Mouse (Mus musculus) adipocyte (in vitro differentiated cells): ENCODE data around the gene Gga2.

ENCODE experiments used
- DNase-seq: peaks from one replicate; pipeline ENCODE4 v3.0.0-alpha.2; 2016; ENCODE audit warnings: low spot score

Gga2 gene

DNA sequence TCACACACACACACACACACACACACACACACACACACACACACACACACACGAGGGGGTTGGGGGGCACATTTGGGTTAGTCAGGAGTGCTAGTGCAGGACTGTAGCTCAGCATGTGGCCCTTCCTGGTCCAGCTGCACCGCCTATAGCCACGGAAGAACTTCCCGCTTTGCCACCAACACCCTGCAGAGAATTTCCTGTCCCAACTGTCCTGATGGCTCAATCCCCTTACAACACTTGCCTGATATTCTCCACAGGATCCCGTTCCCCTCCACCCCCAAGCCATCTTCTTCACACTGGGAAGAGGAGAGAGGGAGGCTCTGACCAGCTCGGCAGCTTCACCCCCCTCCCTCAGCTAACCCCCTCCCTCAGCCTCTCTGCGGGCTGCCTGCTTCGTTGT lies 20.6 kb downstream of the Gga2 start:
- no peak for DNase-seq

DNA sequence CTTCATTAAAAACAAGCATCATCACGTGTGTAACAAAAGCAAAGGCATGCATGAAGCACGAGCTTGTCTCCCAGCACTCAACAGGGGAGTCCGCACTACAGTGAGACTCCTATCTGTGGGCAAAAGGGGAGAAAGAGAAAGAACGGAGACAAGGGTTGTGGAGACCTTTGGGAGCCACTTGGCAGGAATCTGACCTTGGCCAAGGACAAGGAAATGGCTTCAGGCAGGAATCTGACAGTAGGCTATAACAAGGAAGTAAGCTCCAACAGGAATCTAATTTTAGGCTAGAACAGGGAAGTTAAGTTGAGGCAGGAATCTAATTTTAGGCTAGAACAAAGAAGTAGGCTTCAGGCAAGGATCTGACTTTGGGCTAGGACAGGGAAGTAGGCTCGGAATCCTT lies 25.1 kb downstream of the Gga2 start:
- no peak for DNase-seq

DNA sequence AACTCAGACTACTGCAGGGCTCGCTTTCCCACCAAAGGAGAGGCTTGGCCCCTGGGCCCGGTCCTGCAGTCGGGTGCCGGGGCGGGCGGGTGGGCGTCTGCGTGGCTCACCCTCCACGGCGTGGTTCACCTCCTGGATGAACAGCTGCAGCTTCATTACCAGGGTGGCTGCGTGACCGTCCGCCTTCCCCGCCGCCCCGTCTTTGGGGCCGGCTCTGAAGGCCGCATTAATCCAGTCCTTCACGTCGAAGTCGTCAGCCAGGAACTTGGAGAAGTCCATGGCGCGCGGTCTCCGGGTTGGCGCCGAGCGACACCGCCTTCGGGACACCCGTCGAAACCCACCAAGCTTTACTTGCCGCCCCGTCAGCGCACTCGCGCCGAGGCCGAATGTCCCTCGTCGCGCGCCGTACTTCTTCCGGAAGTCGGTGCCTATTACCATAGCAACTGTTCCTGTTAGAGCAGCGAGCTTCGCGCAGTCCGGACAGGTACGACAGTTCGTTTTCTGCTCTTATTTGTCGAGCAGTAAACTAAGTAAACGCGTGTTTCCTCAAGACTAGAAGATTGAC lies 39.6 kb downstream of the Gga2 start, which contains the start of gene Cog7:
Cog7 (minus strand) TSS at position 405 of the 565 bp plus-strand sequence.
- DNase-seq = peak; percentile 77

DNA sequence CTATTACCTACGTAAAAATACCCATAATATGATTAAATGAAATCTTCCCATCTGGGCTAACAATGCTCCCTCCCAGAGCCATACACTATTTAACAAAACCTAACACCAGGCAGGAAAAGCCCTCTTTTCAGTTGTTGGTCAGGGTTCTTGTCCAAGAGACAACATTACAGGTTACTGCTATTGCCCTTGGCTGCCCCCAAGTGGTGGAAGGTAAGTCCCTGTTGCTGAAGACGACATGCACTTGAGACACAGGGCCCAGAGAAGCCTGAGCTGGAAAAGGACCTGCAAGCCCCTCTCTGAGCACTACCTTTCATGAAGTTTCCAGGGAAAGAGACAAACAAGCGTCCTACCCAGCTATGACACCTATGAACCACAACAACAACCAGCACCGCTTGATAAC lies 46.0 kb downstream of the Gga2 start:
- DNase-seq = peak; percentile 32

DNA sequence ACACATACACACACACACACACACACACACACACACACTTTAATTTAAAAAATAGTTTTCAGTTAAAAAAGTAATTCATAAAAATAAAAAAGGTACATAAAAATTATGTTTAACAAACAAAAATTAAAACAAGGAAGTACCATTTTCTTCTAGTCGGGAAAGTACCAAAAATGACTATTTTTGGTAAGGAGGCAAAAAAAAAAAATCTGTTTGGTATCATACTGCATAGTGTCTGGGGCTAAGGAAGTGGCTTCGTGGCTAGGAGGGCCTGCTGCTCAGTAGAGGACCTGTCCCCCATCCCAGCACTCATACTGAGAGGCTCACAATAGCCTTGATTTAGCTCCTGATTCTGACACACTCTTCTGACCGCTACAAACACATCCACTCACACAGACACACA lies 49.3 kb downstream of the Gga2 start:
- no peak for DNase-seq

DNA sequence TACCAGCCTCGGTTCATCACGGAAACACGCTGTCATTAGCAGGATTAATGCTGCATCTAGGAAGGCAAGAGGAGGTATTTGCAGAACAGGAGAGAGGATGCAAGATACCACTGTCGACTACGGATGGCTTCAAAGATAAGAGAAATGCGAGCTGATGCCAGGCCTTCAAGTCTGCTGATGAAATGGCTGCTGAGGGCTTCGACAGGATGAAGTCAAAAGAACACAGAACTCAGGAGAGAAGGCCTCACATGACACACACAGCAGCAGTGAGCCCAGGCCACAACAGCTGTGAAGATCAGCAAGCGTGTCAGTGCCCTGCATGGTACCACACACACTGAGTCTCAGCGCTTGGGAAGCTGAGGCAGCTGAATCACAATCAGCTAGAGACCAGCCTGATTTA lies 50.8 kb downstream of the Gga2 start:
- no peak for DNase-seq

DNA sequence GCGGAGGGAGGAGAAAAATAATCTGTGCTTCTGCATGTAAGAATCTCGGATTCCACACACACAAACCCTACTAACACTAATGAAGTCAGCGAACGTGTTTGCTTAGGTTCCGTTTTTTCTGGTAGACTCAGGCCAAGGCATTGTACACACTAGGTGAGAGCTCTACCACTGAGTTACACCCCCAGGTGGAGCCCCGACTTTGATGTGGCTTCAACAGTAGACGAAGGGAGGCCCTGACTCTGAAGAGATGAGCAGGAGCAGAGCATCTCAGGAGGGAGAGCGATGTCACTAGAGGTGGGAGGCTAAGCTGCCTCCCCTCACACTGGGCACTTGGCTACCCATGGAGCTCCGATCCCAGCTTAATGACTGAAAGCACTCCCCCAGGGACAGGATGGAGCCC lies 52.2 kb downstream of the Gga2 start:
- DNase-seq = no peak

DNA sequence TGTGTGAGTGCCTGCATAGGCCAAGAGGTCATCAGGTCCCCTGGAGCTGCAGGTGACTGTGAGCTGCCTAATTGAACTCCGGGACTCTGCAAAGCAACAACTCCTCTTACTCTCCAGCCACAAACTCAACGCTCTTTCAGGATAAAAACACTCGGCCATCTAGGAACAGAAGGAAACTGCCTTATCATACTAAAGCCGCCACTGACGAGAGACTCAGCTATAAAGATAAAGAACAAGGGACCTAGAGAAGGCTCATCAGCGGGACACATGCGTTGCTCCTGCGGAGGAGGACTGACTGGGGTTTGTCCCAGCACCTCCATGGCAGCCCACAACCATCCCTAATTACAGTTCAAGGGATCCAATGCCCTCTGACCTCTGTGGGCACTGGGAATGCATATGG lies 52.8 kb downstream of the Gga2 start:
- no peak for DNase-seq

DNA sequence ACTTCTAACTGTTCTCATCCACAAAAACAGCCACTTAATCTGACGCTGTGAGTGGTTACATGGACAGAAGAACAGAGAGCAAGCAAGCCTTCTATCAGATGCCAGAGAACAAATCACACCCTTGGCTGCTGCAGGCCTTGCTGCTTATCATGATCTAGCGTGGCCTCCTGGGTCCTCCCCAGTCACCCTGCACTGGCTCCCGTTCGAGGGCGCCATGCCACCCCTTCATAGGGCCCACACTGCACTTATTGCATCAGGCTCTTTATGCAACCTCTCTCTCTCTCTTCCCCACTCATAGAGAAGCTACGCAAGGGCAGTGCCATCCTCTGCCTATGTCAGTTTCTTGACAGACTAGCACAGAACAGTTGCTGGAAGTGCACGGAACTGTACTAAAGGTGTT lies 54.9 kb downstream of the Gga2 start:
- no peak for DNase-seq

DNA sequence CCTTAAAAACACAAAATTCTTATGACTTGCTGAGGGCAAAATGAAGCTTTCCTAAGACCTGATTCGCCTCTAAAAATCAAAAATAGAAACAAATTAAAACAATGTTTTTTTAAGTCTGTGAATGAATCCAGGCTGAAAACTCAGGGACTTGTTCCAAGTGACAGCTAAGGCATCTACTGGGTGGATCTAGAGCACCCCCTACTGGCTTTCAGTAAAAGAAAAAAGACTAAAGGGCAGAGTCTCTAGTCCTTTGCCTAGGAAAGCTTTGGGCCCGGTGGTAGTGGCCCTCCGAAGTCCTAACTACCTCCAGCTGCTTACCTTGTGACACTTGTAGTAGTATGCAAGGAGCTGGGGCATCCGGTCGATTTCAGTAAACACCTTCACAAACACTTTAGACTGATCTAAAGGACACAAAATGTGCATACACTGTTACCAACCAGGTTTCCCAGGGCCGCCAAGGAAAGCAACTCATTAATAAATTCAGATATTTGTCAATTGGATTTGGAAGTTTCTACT lies 57.1 kb downstream of the Gga2 start:
- DNase-seq = peak; percentile 75

DNA sequence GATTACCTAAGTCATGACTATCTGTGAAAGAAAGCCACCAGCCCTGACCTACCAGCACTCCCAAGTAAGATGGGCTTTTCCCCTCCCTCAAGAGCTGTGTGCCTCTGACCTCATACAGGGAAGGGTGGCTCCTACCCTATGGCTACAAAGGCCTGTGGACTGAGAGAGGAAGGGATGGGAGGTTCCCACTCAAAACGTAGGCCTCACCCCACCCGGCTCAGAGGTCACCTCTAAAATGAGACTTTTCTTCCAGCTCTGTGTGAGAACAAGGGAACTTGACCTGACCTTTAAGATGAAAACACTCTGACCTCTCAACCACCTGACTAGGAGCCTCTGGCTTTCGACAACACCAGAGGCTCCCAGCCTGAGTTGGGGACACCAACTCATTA lies 58.5 kb downstream of the Gga2 start:
- DNase-seq = no peak

DNA sequence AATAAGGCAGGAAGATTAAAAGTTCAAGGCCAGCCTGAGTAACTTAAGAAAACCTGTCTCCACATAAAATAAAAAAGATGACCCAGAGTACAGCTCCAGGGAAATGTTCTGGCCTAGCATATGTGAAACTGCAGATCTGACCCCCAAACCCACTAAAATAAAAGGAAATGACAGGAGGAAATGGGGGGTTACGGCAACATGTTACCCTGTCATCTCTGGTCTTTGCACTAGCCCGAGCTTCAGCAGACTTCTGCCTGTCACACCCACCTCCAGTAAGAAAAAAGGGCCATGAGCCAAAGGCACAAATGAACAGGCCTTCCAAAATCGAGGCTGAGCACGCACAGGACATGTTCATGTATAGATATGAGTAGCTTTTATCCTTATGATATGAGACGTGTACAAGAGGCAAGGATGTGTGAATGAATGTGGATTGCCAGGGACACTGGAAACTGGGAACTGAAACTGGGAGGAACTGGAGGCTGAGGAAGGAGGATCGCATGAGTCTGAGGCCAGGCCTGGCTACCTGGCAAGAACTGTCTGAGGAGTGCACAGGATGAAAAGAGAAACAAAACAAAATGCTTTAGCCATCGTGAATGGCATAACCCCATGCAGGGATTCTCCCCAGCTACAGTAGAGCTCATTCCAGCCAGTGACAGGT lies 59.0 kb downstream of the Gga2 start:
- DNase-seq = no peak

DNA sequence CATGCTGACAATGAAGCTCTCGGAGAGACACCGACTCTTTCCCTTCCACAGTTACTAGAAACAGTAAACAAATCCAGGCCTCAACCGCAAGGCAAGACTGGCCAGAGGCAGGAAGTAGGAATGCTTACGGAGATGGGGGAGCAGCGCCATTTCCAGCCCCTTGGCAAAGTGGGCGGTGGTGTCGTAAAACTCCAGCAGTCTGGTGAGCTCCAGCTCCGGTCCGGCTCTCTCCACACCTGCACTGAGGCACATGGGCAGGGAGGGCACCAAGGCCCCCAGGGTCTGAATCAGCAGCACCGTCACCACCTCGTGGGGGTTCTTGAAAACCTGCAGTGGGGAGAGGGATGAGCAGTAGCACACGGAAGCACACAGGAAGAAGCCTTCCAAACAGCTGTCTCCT lies 65.2 kb downstream of the Gga2 start:
- DNase-seq = no peak

DNA sequence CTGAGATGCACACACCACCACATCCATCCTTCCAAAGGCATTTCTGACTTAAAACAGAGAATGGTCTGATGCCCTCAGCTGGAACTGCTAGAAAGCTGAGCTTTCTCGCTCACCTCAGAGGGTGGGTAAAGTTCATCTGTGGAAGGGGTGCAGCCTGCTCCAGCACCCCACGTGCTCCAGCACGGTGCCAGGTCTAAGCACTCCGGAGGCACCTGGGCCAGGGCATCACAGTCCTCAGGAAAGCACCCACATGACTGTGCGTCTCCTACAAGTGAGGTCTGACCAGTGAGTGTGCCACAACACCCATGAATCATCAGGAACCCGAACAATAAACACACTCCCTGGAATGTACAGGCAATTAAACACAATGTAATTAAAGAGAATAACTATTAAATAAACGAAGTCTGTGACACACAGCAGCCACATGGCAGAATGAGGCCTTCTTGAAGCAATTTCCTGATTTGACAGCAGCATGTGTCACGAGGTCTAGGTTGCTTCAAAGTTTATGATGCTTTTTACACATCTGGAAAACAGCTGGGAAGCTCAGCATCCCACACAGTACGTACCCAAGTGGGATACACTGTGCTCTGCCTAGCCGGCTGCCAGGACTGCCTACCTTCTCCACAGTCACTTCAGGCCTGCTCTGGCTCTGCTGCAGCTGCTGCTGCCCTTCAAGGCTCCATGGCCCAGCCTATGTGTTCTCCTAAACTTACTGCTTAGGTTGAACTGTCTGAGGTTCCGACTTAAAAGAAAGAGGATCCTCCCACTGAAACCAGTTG lies 65.9 kb downstream of the Gga2 start:
- DNase-seq = no peak

DNA sequence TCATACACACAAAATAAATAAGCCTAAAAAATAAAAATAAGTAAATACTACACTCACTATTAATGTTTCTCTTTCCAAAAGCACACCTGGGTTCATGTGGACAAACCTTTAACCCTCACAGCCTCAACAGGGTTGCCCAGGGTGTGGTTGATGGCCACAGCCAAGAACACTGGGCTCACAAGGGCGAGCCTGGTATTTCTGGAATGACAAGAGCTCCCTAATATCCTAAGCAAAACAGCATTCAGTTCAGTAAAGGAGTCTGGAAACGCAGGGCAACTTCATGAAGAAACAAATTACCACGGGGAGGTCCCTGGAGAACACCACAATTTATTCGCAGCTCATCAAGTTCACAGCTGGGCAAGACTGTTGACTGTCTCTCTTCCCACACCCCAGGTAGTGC lies 73.5 kb downstream of the Gga2 start:
- DNase-seq = no peak

DNA sequence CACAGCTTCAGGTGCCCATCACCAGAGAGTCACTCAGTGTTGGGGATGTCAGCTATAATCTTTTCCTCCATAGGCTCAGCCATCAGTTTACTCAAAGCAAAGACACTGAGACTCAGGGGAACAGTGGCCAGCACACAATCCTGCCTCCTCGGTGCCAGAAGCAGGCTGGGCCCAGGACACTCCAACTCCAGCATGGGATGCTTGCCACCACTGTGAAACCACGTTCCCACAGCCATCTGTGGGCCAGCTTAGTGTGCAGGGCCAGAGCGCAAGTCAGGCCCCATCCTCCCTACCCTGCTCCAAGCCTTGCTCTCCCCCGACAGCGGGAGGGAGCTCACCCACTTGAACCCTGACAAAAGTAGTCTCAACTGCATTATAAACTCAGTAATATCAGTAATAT lies 74.8 kb downstream of the Gga2 start:
- no peak for DNase-seq

DNA sequence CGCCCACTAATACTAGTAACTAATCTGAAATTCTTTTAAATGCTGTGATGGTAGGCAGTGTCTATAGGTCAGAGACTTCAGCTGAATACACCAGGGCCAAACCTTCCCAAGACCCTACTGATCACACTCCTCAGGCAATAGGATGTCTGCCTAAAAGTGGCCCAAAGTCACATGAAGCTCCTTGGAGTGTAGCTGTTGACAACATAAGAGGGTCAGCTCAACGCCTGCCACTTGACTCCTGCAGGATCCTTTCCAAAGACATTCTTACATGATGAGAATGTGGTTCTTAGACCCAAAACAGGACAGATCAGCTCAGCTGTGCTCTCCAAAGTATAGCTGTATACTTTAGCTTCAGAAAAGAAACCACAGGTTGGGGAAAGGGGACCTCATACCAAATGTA lies 78.7 kb downstream of the Gga2 start:
- DNase-seq = no peak

DNA sequence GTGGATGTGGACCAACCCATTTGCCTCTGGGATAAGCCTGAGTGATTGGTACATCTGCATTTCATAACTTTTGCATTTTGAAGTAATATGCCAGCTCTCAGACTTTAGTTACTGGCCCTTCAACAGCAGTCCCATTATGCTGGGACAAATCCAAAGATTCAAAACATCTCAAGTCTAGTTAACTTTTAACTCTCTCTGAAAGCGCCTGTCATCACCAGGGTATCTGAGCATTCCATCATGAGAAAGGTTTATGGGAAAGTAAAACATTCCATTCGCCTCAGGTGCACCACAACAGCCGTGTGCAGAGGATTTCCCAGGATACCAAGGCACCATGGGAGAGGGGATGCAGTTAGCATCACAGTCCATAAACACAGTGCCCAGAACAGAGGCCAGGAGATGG lies 79.4 kb downstream of the Gga2 start:
- no peak for DNase-seq

DNA sequence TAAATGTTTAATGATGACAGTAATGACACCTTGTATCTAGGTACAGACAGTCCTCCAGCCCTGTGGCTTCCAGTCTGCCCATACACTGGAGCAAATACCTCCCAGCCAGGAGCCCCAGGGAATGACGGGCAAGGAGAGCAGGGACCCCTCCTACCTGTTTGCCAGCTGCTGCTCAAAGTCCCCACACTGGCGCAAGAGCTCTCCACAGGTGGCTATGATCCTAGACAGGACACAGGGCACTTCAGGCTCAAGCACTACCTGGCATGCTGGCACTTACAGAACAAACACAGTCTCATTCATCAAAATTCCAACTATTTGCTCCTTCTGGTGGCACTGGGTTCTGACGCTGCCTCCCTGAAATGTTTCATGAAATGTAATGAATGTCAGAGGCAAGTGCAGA lies 80.0 kb downstream of the Gga2 start:
- DNase-seq = no peak

DNA sequence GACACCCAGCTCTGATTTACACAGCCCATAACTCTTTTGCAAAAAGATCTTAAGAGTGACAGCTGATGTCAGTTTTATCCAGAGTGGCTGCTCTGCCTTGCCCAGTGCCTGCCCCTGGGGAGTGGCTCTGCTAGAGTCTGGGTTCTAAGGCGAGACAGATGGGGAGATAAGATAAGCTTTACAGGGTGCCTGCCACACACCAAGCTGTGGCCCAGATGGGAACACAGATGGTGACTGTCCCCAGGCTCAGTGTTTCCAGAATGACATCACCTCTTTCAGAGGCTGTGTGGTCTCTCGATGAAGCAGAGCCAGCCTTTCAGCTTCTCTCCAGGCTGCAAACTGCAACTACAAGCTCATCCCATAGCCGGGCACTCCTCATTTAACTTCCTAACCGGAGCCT lies 81.3 kb downstream of the Gga2 start:
- DNase-seq = no peak

DNA sequence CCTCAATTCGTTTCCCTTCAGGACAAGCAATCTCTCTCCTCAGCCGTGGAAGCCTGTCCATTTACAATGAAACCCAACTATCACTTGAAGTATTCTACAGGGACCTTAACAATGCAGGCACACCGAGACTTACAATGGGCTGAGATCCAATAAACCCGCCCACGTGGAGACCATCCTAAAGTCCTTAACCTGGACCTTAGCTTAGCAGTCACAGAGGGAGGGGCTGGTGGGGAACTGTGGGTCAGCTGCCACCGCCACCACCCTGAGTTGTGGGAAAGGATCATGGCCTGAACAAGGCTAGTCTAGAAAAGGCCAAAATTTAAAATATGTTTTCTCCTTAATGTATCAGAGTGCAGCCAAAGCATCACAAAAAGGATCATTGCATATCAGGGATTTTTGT lies 81.8 kb downstream of the Gga2 start:
- DNase-seq = no peak

DNA sequence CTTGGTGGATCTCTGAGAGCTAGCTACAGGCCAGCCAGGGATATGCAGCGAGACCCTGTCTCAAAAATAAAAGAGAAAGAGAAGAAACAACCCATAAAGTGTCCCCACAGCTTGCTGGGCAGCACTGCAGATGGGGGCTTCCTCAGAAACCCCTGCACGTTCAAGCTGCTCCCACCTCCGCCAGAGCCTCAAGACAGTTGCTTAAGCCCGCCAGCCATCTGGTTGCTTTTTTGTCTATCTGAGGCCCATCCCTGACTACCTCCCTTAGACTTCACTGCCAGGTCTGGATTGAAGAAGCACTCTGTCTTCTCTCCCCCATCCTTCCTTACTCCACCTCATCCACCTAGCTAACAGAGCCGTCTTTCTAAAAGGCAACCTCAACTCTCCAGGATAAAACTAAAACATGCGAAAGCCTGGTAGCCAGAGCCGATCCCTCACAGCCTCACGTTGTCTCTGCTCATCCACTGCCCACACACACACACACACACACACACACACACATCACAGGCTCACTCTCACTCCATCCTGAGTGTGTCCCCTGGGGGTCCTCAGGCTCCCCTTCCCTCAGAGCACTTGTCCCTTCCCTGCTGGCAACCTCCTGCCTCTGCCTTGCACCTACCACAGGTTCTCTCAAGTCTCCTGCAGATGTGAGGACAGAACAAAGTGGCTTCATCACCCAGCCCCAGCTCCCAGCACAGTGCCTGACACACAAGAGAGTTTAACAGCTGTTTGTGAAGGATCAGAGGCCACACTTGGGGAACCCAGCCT lies 82.7 kb downstream of the Gga2 start:
- DNase-seq = no peak
